16 mouse cellular contexts compared by ENCODE assay signal in the genomic region with DNA sequence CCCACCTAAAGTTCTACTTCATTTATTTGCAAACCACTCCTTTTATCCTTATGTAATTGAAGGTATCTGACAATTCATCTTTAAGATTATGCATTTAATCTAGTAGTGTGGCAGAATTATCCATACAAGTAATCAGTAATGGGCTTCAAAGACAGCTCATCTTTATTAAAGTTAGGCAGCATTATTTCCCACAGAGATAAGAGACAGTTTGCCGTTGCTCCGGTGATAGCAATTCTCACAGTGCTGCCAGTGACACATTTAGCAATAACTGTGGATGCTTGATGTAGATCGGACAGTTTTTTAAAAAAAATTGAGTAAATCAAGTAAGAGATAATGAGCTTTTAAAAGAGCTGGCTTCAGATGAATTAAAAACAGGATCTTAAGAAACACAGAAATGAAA.
"Had no signal": no experiment of that assay in that cellular context is flagged by ENCODE, and none has a peak within 500 bp of the region (broad histone marks: within the 10 kb centered on the region; RNA-seq: fewer than 3 reads in every experiment).

No protein-coding gene starts in this region.

- H3K27me3 ChIP-seq: intestine, embryonic 15.5 days; kidney, embryonic 15.5 days; limb, embryonic 15.5 days; liver, embryonic 12.5 days; midbrain, embryonic 13.5 days; neural tube, embryonic 13.5 days had no signal

- H3K4me2 ChIP-seq: intestine, embryonic 15.5 days; kidney, embryonic 15.5 days; limb, embryonic 15.5 days; liver, embryonic 12.5 days; lung, embryonic 14.5 days; midbrain, embryonic 13.5 days; neural tube, embryonic 13.5 days had no signal

- H3K9me3 ChIP-seq: intestine, embryonic 15.5 days; limb, embryonic 15.5 days; liver, embryonic 12.5 days; midbrain, embryonic 13.5 days; neural tube, embryonic 13.5 days had no signal

- ATAC-seq: intestine, embryonic 15.5 days; midbrain, embryonic 13.5 days had no signal

- H3K9ac ChIP-seq: intestine, embryonic 15.5 days; kidney, embryonic 15.5 days; limb, embryonic 15.5 days; liver, embryonic 12.5 days; lung, embryonic 14.5 days; midbrain, embryonic 13.5 days; neural tube, embryonic 13.5 days had no signal

- H3K4me3 ChIP-seq: intestine, embryonic 15.5 days; kidney, embryonic 15.5 days; limb, embryonic 15.5 days; liver, embryonic 12.5 days; midbrain, embryonic 13.5 days; neural tube, embryonic 13.5 days had no signal

- H3K4me1 ChIP-seq: intestine, embryonic 15.5 days; kidney, embryonic 15.5 days; limb, embryonic 15.5 days; liver, embryonic 12.5 days; midbrain, embryonic 13.5 days; neural tube, embryonic 13.5 days had no signal

- DNase-seq: kidney, adult 2 months; kidney, postnatal 36 days; lung, embryonic 14.5 days; lung, postnatal 10 days; lung, postnatal 4 days; retina, postnatal 1 day; right cerebral cortex, postnatal 4 days; spleen, adult 18-20 months; thymus, adult 2 months; thymus, postnatal 25 days had no signal

- H3K27ac ChIP-seq: intestine, embryonic 15.5 days; kidney, embryonic 15.5 days; limb, embryonic 15.5 days; liver, embryonic 12.5 days; midbrain, embryonic 13.5 days; neural tube, embryonic 13.5 days had no signal
